Mouse (Mus musculus): Measurements from ENCODE around the gene Gm44790. TPM values are rescaled to one million over a fixed set of nuclear protein-coding genes. Genes with fewer than 3 reads are reported as not detected.

The Gm44790 gene
- polyA plus RNA-seq, 1 experiment from 2014 or later: not detected

DNA sequence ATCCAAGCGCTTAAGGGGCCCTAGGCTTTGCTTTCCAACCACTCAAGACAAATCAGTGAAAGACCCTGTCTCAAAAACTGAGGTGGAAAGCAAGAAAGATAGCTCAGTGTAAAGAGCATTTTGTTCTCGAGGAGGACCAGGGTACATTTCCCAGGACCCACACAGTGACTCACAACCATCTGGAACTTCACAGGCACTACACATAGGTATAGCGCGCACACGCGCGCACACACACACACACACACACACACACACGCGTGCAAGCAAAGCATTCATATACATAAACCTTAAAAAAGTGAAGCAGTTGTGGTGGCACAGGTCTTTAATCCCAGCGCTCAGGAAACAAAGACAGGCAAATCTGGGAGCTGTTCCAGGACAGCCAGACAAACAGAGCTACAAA, 15.1 kb downstream of the Gm44790 start:
- ATAC-seq (ENCODE audit: low FRiP score): no peak
- 97% methylated on average over 10 of the region's 10 CpGs for WGBS
- peaks cover 8% of the 10 kb centered on the region; the same call in 1 of the 2 replicates for H3K36me3 ChIP-seq (ENCODE audit: control insufficient read depth, insufficient read depth, low read length)

DNA sequence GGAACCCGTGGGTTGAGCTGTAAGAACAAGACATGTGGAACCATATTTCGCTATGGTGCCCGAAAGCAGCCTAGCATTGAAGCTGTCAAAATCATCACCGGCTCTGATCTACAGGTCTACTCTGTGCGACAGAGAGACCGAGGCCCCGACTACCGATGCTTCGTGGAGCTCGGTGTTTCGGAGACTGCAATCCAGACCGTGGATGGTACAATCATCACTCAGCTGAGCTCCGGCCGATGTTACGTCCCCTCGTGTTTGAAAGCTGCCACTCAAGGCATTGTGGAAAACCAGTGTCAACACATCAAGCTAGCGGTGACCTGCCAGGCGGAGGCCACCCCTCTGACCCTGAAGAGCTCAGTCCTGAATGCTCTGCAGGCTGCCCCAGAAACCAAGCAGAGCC, 19.1 kb downstream of the Gm44790 start:
- H3K27ac ChIP-seq (ENCODE audit: low read depth, low read length): no peak overlapping the region
- no peaks in the 10 kb centered on the region for H3K4me1 ChIP-seq (replicated peaks; ENCODE audit: control insufficient read depth, insufficient read depth, low read length)
- WGBS: 96% methylated on average over 18 of the region's 18 CpGs
- H3K4me2 ChIP-seq (replicated peaks; ENCODE audit: low read depth, low read length): no peak overlapping the region
- H3K9me3 ChIP-seq (ENCODE audit: control insufficient read depth, low read length): no peaks in the 10 kb centered on the region
- H3K36me3 ChIP-seq (ENCODE audit: control insufficient read depth, insufficient read depth, low read length): peaks cover 12% of the 10 kb centered on the region
- DNase-seq (ENCODE audit: low spot score) (no peak), ATAC-seq (ENCODE audit: low FRiP score) (no peak)
- 0 out of 2 replicates have a peak overlapping the region, but pooled peaks have one; percentile 15 for H3K9ac ChIP-seq (ENCODE audit: low read depth, low read length)
- no peak overlapping the region for H3K4me3 ChIP-seq (ENCODE audit: low read depth, low read length)
- no peaks in the 10 kb centered on the region for H3K27me3 ChIP-seq (ENCODE audit: control insufficient read depth, insufficient read depth, low read length)

More for the DNA sequence above, 15.1 kb downstream of the Gm44790 start:
- DNase-seq (ENCODE audit: low spot score): no peak
- Histone ChIP-seq H3K4me2 (replicated peaks; ENCODE audit: low read depth, low read length) (no peak overlapping the region), H3K9ac (ENCODE audit: low read depth, low read length) (no peak overlapping the region), H3K27ac (ENCODE audit: low read depth, low read length) (no peak overlapping the region), H3K4me3 (ENCODE audit: low read depth, low read length) (no peak overlapping the region), H3K4me1 (replicated peaks; ENCODE audit: control insufficient read depth, insufficient read depth, low read length) (no peaks in the 10 kb centered on the region; the same call in 1 of the 2 replicates), H3K27me3 (ENCODE audit: control insufficient read depth, insufficient read depth, low read length) (no peaks in the 10 kb centered on the region), H3K9me3 (ENCODE audit: control insufficient read depth, low read length) (no peaks in the 10 kb centered on the region)

DNA sequence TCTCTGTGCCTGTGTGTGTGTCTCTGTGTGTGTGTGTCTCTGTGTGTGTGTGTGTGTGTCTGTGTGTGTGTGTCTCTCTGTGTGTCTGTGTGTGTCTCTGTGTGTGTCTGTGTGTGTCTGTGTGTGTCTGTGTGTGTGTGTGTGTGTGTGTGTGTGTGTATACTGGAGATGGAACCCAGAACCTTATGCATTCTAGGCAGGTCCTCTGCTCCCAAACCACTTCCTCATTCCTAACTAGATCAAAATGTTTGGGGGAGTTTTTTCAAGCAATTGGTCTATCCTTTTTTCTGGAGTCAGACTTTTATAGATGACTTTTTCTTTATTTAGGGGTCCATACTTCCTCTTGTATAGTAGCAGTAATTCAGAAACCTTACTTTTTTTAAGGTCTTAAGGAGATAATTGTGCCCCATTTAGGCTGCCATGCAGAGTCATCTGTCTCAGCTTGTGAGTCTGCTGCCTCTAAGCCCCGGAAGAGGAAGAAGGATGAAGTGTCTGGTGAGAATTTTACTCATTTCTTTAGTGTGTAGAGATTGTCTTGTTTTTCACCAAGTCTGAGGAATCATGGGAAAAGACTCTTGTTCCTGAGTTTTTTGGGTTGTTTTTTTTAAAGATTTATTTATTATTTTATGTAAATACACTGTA, 20.6 kb downstream of the Gm44790 start:
- 93% methylated on average over 1 of the region's 1 CpGs for WGBS

DNA sequence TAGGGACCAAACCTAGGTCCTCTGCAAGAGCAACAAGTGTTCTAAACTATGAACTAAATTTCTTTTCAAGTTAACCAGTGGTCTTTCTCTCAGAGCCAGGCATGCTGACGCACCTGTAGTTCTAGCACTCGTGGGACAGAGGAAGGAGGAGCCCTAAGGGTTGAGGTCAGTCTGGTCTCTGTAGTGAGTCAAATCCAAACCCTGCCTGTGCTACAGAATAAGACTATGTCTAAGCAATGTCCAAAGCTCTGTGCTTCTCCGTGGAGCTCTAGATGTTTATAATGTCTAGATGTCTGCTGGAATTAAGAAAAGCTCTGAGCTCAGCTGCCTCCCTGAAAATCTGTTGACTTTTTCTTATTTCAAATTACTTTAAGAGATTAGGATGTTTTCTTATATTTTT, 30.3 kb downstream of the Gm44790 start:
- no peaks in the 10 kb centered on the region for H3K9me3 ChIP-seq (ENCODE audit: control insufficient read depth, low read length)
- no peak for DNase-seq (ENCODE audit: low spot score)
- no peak overlapping the region for H3K4me3 ChIP-seq (ENCODE audit: low read depth, low read length)
- no peak overlapping the region for H3K9ac ChIP-seq (ENCODE audit: low read depth, low read length)
- no peaks in the 10 kb centered on the region for H3K36me3 ChIP-seq (ENCODE audit: control insufficient read depth, insufficient read depth, low read length)
- 91% methylated on average over 3 of the region's 3 CpGs for WGBS
- H3K27me3 ChIP-seq (ENCODE audit: control insufficient read depth, insufficient read depth, low read length): no peaks in the 10 kb centered on the region
- no peak for ATAC-seq (ENCODE audit: low FRiP score)
- no peaks in the 10 kb centered on the region for H3K4me1 ChIP-seq (replicated peaks; ENCODE audit: control insufficient read depth, insufficient read depth, low read length)
- no peak overlapping the region for H3K4me2 ChIP-seq (replicated peaks; ENCODE audit: low read depth, low read length)
- H3K27ac ChIP-seq (ENCODE audit: low read depth, low read length): no peak overlapping the region

More for the DNA sequence above, 20.6 kb downstream of the Gm44790 start:
- Histone ChIP-seq H3K4me2 (replicated peaks; ENCODE audit: low read depth, low read length) (no peak overlapping the region), H3K4me3 (ENCODE audit: low read depth, low read length) (no peak overlapping the region), H3K27me3 (ENCODE audit: control insufficient read depth, insufficient read depth, low read length) (no peaks in the 10 kb centered on the region), H3K9me3 (ENCODE audit: control insufficient read depth, low read length) (no peaks in the 10 kb centered on the region), H3K4me1 (replicated peaks; ENCODE audit: control insufficient read depth, insufficient read depth, low read length) (no peaks in the 10 kb centered on the region), H3K9ac (ENCODE audit: low read depth, low read length) (no peak overlapping the region), H3K36me3 (ENCODE audit: control insufficient read depth, insufficient read depth, low read length) (peaks cover 12% of the 10 kb centered on the region), H3K27ac (ENCODE audit: low read depth, low read length) (no peak overlapping the region)
- DNase-seq (ENCODE audit: low spot score) (no peak), ATAC-seq (ENCODE audit: low FRiP score) (no peak)

DNA sequence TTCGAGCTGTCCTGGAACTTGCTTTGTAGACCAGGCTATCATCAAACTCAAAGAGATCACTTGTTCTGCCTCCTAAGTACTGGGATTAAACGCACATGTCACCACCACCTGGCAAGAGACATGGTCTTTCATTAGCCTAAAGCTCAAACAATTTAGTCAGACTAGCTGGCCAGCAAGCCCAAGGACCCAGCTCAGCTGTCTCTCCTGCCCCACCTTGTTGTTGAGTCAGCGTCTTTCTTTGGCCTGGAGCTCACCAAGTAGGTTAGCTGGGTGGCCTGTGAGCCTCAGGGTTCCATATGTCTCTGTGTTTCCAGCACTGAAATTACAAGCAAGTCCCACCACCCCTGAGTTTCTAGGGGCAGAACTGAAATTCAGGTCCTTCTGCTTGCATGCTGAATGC, 36.6 kb downstream of the Gm44790 start:
- ATAC-seq (ENCODE audit: low FRiP score) (no peak), DNase-seq (ENCODE audit: low spot score) (no peak)
- H3K4me1 ChIP-seq (replicated peaks; ENCODE audit: control insufficient read depth, insufficient read depth, low read length): no peaks in the 10 kb centered on the region
- no peaks in the 10 kb centered on the region for H3K27me3 ChIP-seq (ENCODE audit: control insufficient read depth, insufficient read depth, low read length)
- no peaks in the 10 kb centered on the region for H3K9me3 ChIP-seq (ENCODE audit: control insufficient read depth, low read length)
- WGBS: 91% methylated on average over 3 of the region's 3 CpGs
- no peaks in the 10 kb centered on the region for H3K36me3 ChIP-seq (ENCODE audit: control insufficient read depth, insufficient read depth, low read length)
- no peak overlapping the region for H3K4me3 ChIP-seq (ENCODE audit: low read depth, low read length)
- H3K27ac ChIP-seq (ENCODE audit: low read depth, low read length): no peak overlapping the region
- no peak overlapping the region for H3K4me2 ChIP-seq (replicated peaks; ENCODE audit: low read depth, low read length)
- no peak overlapping the region for H3K9ac ChIP-seq (ENCODE audit: low read depth, low read length)

DNA sequence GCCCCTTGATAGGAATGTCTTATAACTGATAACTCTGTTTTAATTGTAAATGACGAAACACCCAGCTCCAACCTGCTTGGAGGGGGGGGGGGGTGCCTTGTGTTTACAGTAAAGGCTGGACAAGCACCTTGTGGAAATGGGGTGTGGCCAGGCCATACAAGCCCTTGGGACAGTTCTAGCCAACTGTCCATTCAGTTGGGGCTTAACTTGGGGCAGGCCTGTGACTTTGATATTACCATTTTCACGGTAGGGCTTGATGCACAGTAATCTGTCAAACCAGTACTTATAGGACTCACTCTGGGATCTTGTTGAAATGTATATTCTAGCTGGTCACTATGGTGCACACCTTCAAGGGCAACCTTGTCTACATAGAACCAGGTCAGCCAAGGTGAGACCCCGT, 44.9 kb downstream of the Gm44790 start:
- Histone ChIP-seq H3K9ac (ENCODE audit: low read depth, low read length) (no peak overlapping the region; the same call in 1 of the 2 replicates), H3K9me3 (ENCODE audit: control insufficient read depth, low read length) (no peaks in the 10 kb centered on the region), H3K4me1 (replicated peaks; ENCODE audit: control insufficient read depth, insufficient read depth, low read length) (no peaks in the 10 kb centered on the region; the same call in 1 of the 2 replicates), H3K27me3 (ENCODE audit: control insufficient read depth, insufficient read depth, low read length) (no peaks in the 10 kb centered on the region), H3K36me3 (ENCODE audit: control insufficient read depth, insufficient read depth, low read length) (peaks cover 3% of the 10 kb centered on the region; the same call in 1 of the 2 replicates), H3K27ac (ENCODE audit: low read depth, low read length) (no peak overlapping the region; the same call in 1 of the 2 replicates), H3K4me3 (ENCODE audit: low read depth, low read length) (peak overlapping the region; percentile 34; the same call in 1 of the 2 replicates), H3K4me2 (replicated peaks; ENCODE audit: low read depth, low read length) (peak overlapping the region; percentile 68; the same call in 1 of the 2 replicates)
- ATAC-seq (ENCODE audit: low FRiP score) (peak; percentile 16), DNase-seq (ENCODE audit: low spot score) (no peak)
- 97% methylated on average over 3 of the region's 3 CpGs for WGBS

DNA sequence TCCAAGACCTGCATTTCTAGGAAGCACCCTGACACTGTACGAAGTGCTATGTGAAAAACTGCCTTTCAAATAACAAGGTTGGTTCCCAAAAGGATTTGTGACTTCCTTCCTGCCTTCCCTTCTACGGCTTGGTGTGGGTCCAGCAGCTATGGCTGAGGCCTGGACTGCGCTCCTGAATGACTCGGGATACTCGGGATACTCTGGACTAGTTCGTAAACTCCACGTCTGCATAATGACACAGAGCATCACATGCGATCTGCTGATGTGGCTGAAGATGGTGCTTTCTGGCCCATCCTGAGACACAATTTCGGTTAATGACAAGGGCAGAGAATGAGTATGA, 45.3 kb downstream of the Gm44790 start:
- H3K27me3 ChIP-seq (ENCODE audit: control insufficient read depth, insufficient read depth, low read length): no peaks in the 10 kb centered on the region
- peak overlapping the region; percentile 68 for H3K4me2 ChIP-seq (replicated peaks; ENCODE audit: low read depth, low read length)
- H3K9me3 ChIP-seq (ENCODE audit: control insufficient read depth, low read length): no peaks in the 10 kb centered on the region
- H3K27ac ChIP-seq (ENCODE audit: low read depth, low read length): peak overlapping the region; percentile 80
- no peaks in the 10 kb centered on the region; the same call in 1 of the 2 replicates for H3K4me1 ChIP-seq (replicated peaks; ENCODE audit: control insufficient read depth, insufficient read depth, low read length)
- ATAC-seq (ENCODE audit: low FRiP score) (peak; percentile 61), DNase-seq (ENCODE audit: low spot score) (no peak)
- H3K4me3 ChIP-seq (ENCODE audit: low read depth, low read length): peak overlapping the region; percentile 34
- H3K9ac ChIP-seq (ENCODE audit: low read depth, low read length): peak overlapping the region; percentile 70
- H3K36me3 ChIP-seq (ENCODE audit: control insufficient read depth, insufficient read depth, low read length): peaks cover 3% of the 10 kb centered on the region; the same call in 1 of the 2 replicates
- 30% methylated on average over 9 of the region's 9 CpGs for WGBS

DNA sequence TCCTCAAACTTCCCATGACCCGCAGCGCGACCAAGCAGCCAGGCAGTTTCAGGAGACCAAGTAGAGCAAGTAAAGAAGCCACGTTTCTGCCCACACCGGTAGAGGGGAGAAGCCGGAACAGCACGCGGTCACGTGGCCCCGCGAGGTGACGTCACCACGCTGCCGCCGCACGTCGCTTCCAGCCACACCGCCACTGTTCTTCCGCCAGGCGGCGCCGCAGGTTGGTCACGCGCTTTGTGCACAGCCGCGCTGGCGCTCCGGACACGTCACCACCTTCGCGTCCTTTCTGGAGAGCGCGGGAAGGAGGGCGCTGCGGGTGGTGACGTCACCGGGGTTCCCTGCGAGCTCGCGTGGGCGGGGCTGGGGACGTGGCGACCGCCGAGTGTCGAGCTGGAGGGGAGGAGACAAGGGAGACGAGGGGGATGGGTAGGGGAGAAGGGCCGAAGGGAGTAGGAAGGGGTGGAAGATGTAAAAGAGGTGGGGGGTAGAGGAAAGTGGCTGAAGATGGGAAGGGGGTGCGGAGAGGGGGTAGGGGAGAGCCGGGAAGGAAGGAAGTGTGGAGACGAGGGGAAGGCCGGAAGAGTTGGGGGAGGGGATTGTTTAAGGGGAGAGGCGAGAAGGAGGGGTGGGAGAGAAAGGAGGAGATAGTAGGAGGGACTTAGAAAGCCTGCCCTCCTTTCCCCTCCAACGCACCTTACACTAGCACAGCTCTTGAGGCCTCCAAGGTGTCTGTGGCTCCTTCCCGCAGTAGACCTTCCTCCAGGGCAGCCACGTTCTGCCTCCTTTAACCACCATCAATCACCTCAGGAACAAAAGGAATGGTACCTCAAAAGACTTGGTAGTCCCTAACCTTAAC, 45.9 kb downstream of the Gm44790 start:
- Histone ChIP-seq H3K9me3 (ENCODE audit: control insufficient read depth, low read length) (no peaks in the 10 kb centered on the region), H3K4me2 (replicated peaks; ENCODE audit: low read depth, low read length) (peak overlapping the region; percentile 68), H3K4me1 (replicated peaks; ENCODE audit: control insufficient read depth, insufficient read depth, low read length) (no peaks in the 10 kb centered on the region; the same call in 1 of the 2 replicates), H3K4me3 (ENCODE audit: low read depth, low read length) (peak overlapping the region; percentile 34), H3K36me3 (ENCODE audit: control insufficient read depth, insufficient read depth, low read length) (peaks cover 3% of the 10 kb centered on the region; the same call in 1 of the 2 replicates), H3K27me3 (ENCODE audit: control insufficient read depth, insufficient read depth, low read length) (no peaks in the 10 kb centered on the region), H3K9ac (ENCODE audit: low read depth, low read length) (peak overlapping the region; percentile 70), H3K27ac (ENCODE audit: low read depth, low read length) (peak overlapping the region; percentile 88)
- ATAC-seq (ENCODE audit: low FRiP score) (peak; percentile 94), DNase-seq (ENCODE audit: low spot score) (peak; percentile 100)
- WGBS: under 1% methylated on average over 55 of the region's 56 CpGs
